Mouse (Mus musculus): ENCODE results near the gene Fas. TPM values are rescaled to one million over a fixed set of nuclear protein-coding genes. Genes with fewer than 3 reads are reported as not detected.

Fas gene
- polyA plus RNA-seq, 1 experiment from 2014 or later = 0.62 TPM

- no peak overlapping the region for H3K4me2 ChIP-seq
- H3K9ac ChIP-seq = no peak overlapping the region
- H3K27ac ChIP-seq = no peak overlapping the region
- peaks cover 14% of the 10 kb centered on the region for H3K4me1 ChIP-seq (replicated peaks)
- 85% methylated on average over 13 of the region's 13 CpGs for WGBS
- H3K27me3 ChIP-seq = peaks cover 11% of the 10 kb centered on the region
- H3K4me3 ChIP-seq = no peak overlapping the region
- no peaks in the 10 kb centered on the region for H3K36me3 ChIP-seq
- H3K9me3 ChIP-seq = no peaks in the 10 kb centered on the region
- no peak for ATAC-seq (ENCODE audit: low FRiP score)
These were observed 2.6 kb upstream of the Fas start for GRCm38 (mm10) chr19:34287656-34288415.

- H3K9me3 ChIP-seq = no peaks in the 10 kb centered on the region
- peaks cover 15% of the 10 kb centered on the region for H3K27me3 ChIP-seq
- H3K9ac ChIP-seq = no peak overlapping the region
- WGBS = 91% methylated on average over 1 of the region's 1 CpGs
- H3K4me2 ChIP-seq = no peak overlapping the region
- H3K36me3 ChIP-seq = no peaks in the 10 kb centered on the region
- no peak overlapping the region for H3K27ac ChIP-seq
- no peak overlapping the region for H3K4me3 ChIP-seq
- H3K4me1 ChIP-seq (replicated peaks) = peaks cover 14% of the 10 kb centered on the region
- no peak for ATAC-seq (ENCODE audit: low FRiP score)
These were observed 1.8 kb upstream of the Fas start for GRCm38 (mm10) chr19:34288696-34289095.

GRCm38 (mm10) chr19:34290872-34291341 is 441 bp downstream of the Fas start:
- H3K27me3 ChIP-seq = peaks cover 15% of the 10 kb centered on the region
- H3K9ac ChIP-seq = peak overlapping the region; percentile 58
- ATAC-seq (ENCODE audit: low FRiP score) = peak; percentile 29
- peak overlapping the region; percentile 70 for H3K4me2 ChIP-seq
- H3K9me3 ChIP-seq = no peaks in the 10 kb centered on the region
- no peak overlapping the region for H3K27ac ChIP-seq
- peak overlapping the region; percentile 40 for H3K4me3 ChIP-seq
- peaks cover 14% of the 10 kb centered on the region for H3K4me1 ChIP-seq (replicated peaks)
- 19% methylated on average over 15 of the region's 15 CpGs for WGBS
- no peaks in the 10 kb centered on the region for H3K36me3 ChIP-seq

- Histone ChIP-seq H3K27me3 (peaks cover 15% of the 10 kb centered on the region), H3K9me3 (no peaks in the 10 kb centered on the region), H3K4me2 (peak overlapping the region; percentile 70), H3K4me1 (replicated peaks) (peaks cover 14% of the 10 kb centered on the region), H3K4me3 (no peak overlapping the region), H3K9ac (no peak overlapping the region), H3K36me3 (no peaks in the 10 kb centered on the region), H3K27ac (no peak overlapping the region)
- 72% methylated on average over 8 of the region's 8 CpGs for WGBS
- ATAC-seq (ENCODE audit: low FRiP score) = no peak
These were observed 913 bp downstream of the Fas start for GRCm38 (mm10) chr19:34291379-34291778.

- ATAC-seq (ENCODE audit: low FRiP score) = no peak
- Histone ChIP-seq H3K27me3 (peaks cover 15% of the 10 kb centered on the region), H3K4me3 (no peak overlapping the region), H3K9me3 (no peaks in the 10 kb centered on the region), H3K9ac (no peak overlapping the region), H3K27ac (no peak overlapping the region), H3K4me2 (no peak overlapping the region), H3K36me3 (no peaks in the 10 kb centered on the region), H3K4me1 (replicated peaks) (peaks cover 14% of the 10 kb centered on the region)
- 85% methylated on average over 5 of the region's 5 CpGs for WGBS
These were observed 1.5 kb downstream of the Fas start for GRCm38 (mm10) chr19:34291956-34292355.

GRCm38 (mm10) chr19:34292701-34293100 is 2.2 kb downstream of the Fas start:
- H3K27ac ChIP-seq = no peak overlapping the region
- peaks cover 15% of the 10 kb centered on the region for H3K27me3 ChIP-seq
- no peak overlapping the region for H3K4me2 ChIP-seq
- WGBS = 80% methylated on average over 2 of the region's 2 CpGs
- H3K9me3 ChIP-seq = no peaks in the 10 kb centered on the region
- H3K4me1 ChIP-seq (replicated peaks) = peaks cover 14% of the 10 kb centered on the region
- H3K9ac ChIP-seq = no peak overlapping the region
- H3K4me3 ChIP-seq = no peak overlapping the region
- H3K36me3 ChIP-seq = no peaks in the 10 kb centered on the region
- ATAC-seq (ENCODE audit: low FRiP score) = no peak

- H3K4me1 ChIP-seq (replicated peaks) = peaks cover 14% of the 10 kb centered on the region
- WGBS = 66% methylated on average over 3 of the region's 3 CpGs
- peaks cover 15% of the 10 kb centered on the region for H3K27me3 ChIP-seq
- no peak for ATAC-seq (ENCODE audit: low FRiP score)
- H3K9me3 ChIP-seq = no peaks in the 10 kb centered on the region
- no peaks in the 10 kb centered on the region for H3K36me3 ChIP-seq
- H3K4me3 ChIP-seq = no peak overlapping the region
- no peak overlapping the region for H3K9ac ChIP-seq
- H3K27ac ChIP-seq = no peak overlapping the region
- no peak overlapping the region for H3K4me2 ChIP-seq
These were observed 3.0 kb downstream of the Fas start for GRCm38 (mm10) chr19:34293376-34293947.

GRCm38 (mm10) chr19:34295442-34295841 is 5.0 kb downstream of the Fas start:
- H3K9ac ChIP-seq = no peak overlapping the region
- H3K4me2 ChIP-seq = no peak overlapping the region
- WGBS = 81% methylated on average over 6 of the region's 6 CpGs
- no peaks in the 10 kb centered on the region for H3K9me3 ChIP-seq
- H3K27ac ChIP-seq = no peak overlapping the region
- ATAC-seq (ENCODE audit: low FRiP score) = no peak
- H3K36me3 ChIP-seq = no peaks in the 10 kb centered on the region
- H3K4me1 ChIP-seq (replicated peaks) = peaks cover 6% of the 10 kb centered on the region
- H3K27me3 ChIP-seq = peaks cover 15% of the 10 kb centered on the region
- no peak overlapping the region for H3K4me3 ChIP-seq

- no peak overlapping the region for H3K4me2 ChIP-seq
- no peaks in the 10 kb centered on the region for H3K36me3 ChIP-seq
- no peaks in the 10 kb centered on the region for H3K9me3 ChIP-seq
- no peak overlapping the region for H3K9ac ChIP-seq
- no peak overlapping the region for H3K4me3 ChIP-seq
- no peak overlapping the region for H3K27ac ChIP-seq
- no peaks in the 10 kb centered on the region for H3K27me3 ChIP-seq
- no peak for ATAC-seq (ENCODE audit: low FRiP score)
- H3K4me1 ChIP-seq (replicated peaks) = no peaks in the 10 kb centered on the region
- 90% methylated on average over 1 of the region's 1 CpGs for WGBS
These were observed 8.1 kb downstream of the Fas start for GRCm38 (mm10) chr19:34298531-34298930.

GRCm38 (mm10) chr19:34299229-34299628 is 8.8 kb downstream of the Fas start:
- no peak overlapping the region for H3K4me2 ChIP-seq
- 76% methylated on average over 4 of the region's 4 CpGs for WGBS
- no peaks in the 10 kb centered on the region for H3K4me1 ChIP-seq (replicated peaks)
- no peak for ATAC-seq (ENCODE audit: low FRiP score)
- H3K27ac ChIP-seq = no peak overlapping the region
- no peaks in the 10 kb centered on the region for H3K27me3 ChIP-seq
- H3K36me3 ChIP-seq = no peaks in the 10 kb centered on the region
- no peaks in the 10 kb centered on the region for H3K9me3 ChIP-seq
- no peak overlapping the region for H3K9ac ChIP-seq
- no peak overlapping the region for H3K4me3 ChIP-seq

GRCm38 (mm10) chr19:34300430-34300829 is 10.0 kb downstream of the Fas start:
- H3K27ac ChIP-seq = no peak overlapping the region
- H3K9me3 ChIP-seq = no peaks in the 10 kb centered on the region
- 75% methylated on average over 2 of the region's 2 CpGs for WGBS
- H3K36me3 ChIP-seq = no peaks in the 10 kb centered on the region
- H3K4me2 ChIP-seq = no peak overlapping the region
- H3K9ac ChIP-seq = no peak overlapping the region
- no peaks in the 10 kb centered on the region for H3K27me3 ChIP-seq
- no peak overlapping the region for H3K4me3 ChIP-seq
- no peak for ATAC-seq (ENCODE audit: low FRiP score)
- no peaks in the 10 kb centered on the region for H3K4me1 ChIP-seq (replicated peaks)

GRCm38 (mm10) chr19:34304917-34305316 is 14.5 kb downstream of the Fas start:
- Histone ChIP-seq H3K9ac (no peak overlapping the region), H3K4me2 (no peak overlapping the region), H3K36me3 (no peaks in the 10 kb centered on the region), H3K4me3 (no peak overlapping the region), H3K27me3 (no peaks in the 10 kb centered on the region), H3K9me3 (no peaks in the 10 kb centered on the region), H3K4me1 (replicated peaks) (no peaks in the 10 kb centered on the region), H3K27ac (no peak overlapping the region)
- ATAC-seq (ENCODE audit: low FRiP score) = no peak

GRCm38 (mm10) chr19:34306794-34307193 is 16.3 kb downstream of the Fas start:
- Histone ChIP-seq H3K36me3 (no peaks in the 10 kb centered on the region), H3K4me1 (replicated peaks) (no peaks in the 10 kb centered on the region), H3K9me3 (no peaks in the 10 kb centered on the region), H3K27ac (no peak overlapping the region), H3K4me3 (no peak overlapping the region), H3K27me3 (no peaks in the 10 kb centered on the region), H3K9ac (no peak overlapping the region), H3K4me2 (no peak overlapping the region)
- WGBS = 80% methylated on average over 6 of the region's 6 CpGs
- no peak for ATAC-seq (ENCODE audit: low FRiP score)
